Mouse (Mus musculus): Measurements from ENCODE around the gene Gm6871. TPM values are rescaled to one million over a fixed set of nuclear protein-coding genes. Genes with fewer than 3 reads are reported as not detected.

Gm6871 gene
- total RNA-seq, 2 experiments from 2014 or later = not detected

Other genes starting within 250 kb of the Gm6871 start
- gene AI987944, start 180.3 kb downstream of the Gm6871 start, total RNA-seq (2021) = 10 to 100 TPM; 12.0 to 12.3 TPM
- under 1 TPM; 0.26 to 0.32 TPM for gene Vmn2r57, start 125.0 kb downstream of the Gm6871 start, total RNA-seq (2021)
- gene Gm20449, start 74.2 kb downstream of the Gm6871 start, total RNA-seq (2021) = under 1 TPM in 1 of 2 experiments, not detected in 1; 0.14 TPM
- gene AW146154, start 73.8 kb downstream of the Gm6871 start, total RNA-seq (2021) = 1 to 10 TPM; 3.2 to 3.9 TPM
- 10 to 100 TPM; 10.1 to 13.9 TPM for gene 2610021A01Rik, start 25.6 kb upstream of the Gm6871 start, total RNA-seq (2021)
- 10 to 100 TPM in 1 of 2 experiments, 1 to 10 TPM in 1; 9.1 to 10.8 TPM for gene Zfp788, start 59.5 kb upstream of the Gm6871 start, total RNA-seq (2021)